Mouse (Mus musculus) olfactory bulb, adult 2 months (tissue): ENCODE data around the gene Atg9a.

ENCODE experiments used
- CTCF ChIP-seq: fragments of 200-500 bp; IDR thresholded peaks from 2 replicates; pipeline ENCODE4 v1.5.1; 2012; ENCODE audit warnings: low read depth, mild to moderate bottlenecking, low read length, moderate library complexity; ENCODE audit not compliant: insufficient read depth
- POLR2A ChIP-seq: fragments of 200-500 bp; IDR thresholded peaks from 2 replicates; pipeline ENCODE4 v1.6.1; 2012; ENCODE audit warnings: mild to moderate bottlenecking, low read depth, low read length, moderate library complexity; ENCODE audit not compliant: insufficient read depth

GRCm38 (mm10) chr1:75214886-75215285 lies 22.9 kb upstream of the Atg9a start:
- TF ChIP-seq CTCF (no peak), POLR2A (no peak)
